Mouse (Mus musculus) natural killer cell, adult 2 months (primary cell): ENCODE measurements around the gene Foxf1.

Source experiments
- DNase-seq, 2 experiments: peaks; one replicate each; pipeline ENCODE4 v3.0.0; 2022; ENCODE audit warnings: low spot score in 2 of 2

Gene Foxf1

GRCm38 (mm10) chr8:121115136-121115535 is 30.9 kb downstream of the Foxf1 start:
- DNase-seq = no peak

- DNase-seq = peak; percentile 50 to 64
Measured at GRCm38 (mm10) chr8:121115948-121116347, 31.8 kb downstream of the Foxf1 start, which contains the start of gene Foxc2. Gene Foxc2, plus strand, starts transcription at chr8:121116171.

GRCm38 (mm10) chr8:121116591-121117185 is 32.5 kb downstream of the Foxf1 start:
- no peak for DNase-seq

GRCm38 (mm10) chr8:121117186-121117651 is 33.0 kb downstream of the Foxf1 start:
- no peak for DNase-seq

GRCm38 (mm10) chr8:121117906-121118305 is 33.7 kb downstream of the Foxf1 start:
- no peak for DNase-seq

- no peak for DNase-seq
Measured at GRCm38 (mm10) chr8:121118634-121119420, 34.6 kb downstream of the Foxf1 start.

GRCm38 (mm10) chr8:121119635-121120455 is 35.7 kb downstream of the Foxf1 start:
- no peak for DNase-seq

GRCm38 (mm10) chr8:121120456-121121419 is 36.6 kb downstream of the Foxf1 start:
- DNase-seq = no peak

GRCm38 (mm10) chr8:121121704-121122103 is 37.5 kb downstream of the Foxf1 start:
- no peak for DNase-seq

GRCm38 (mm10) chr8:121122368-121122767 is 38.2 kb downstream of the Foxf1 start:
- no peak for DNase-seq

GRCm38 (mm10) chr8:121123113-121123512 is 38.9 kb downstream of the Foxf1 start:
- DNase-seq = no peak

GRCm38 (mm10) chr8:121124547-121125239 is 40.5 kb downstream of the Foxf1 start:
- no peak for DNase-seq

- no peak for DNase-seq
Measured at GRCm38 (mm10) chr8:121125311-121125876, 41.2 kb downstream of the Foxf1 start.

- no peak for DNase-seq
Measured at GRCm38 (mm10) chr8:121126191-121126590, 42.0 kb downstream of the Foxf1 start.

- DNase-seq = no peak
Measured at GRCm38 (mm10) chr8:121126694-121127093, 42.5 kb downstream of the Foxf1 start.

GRCm38 (mm10) chr8:121127291-121127701 is 43.1 kb downstream of the Foxf1 start:
- DNase-seq = no peak

GRCm38 (mm10) chr8:121127756-121128375 is 43.7 kb downstream of the Foxf1 start, which contains the start of gene Foxl1:
Gene Foxl1, plus strand, starts transcription at chr8:121127940.
- DNase-seq = no peak

GRCm38 (mm10) chr8:121128531-121129264 is 44.5 kb downstream of the Foxf1 start:
- DNase-seq = no peak
